Mouse (Mus musculus) monocyte, adult 5-6 weeks (primary cell): ENCODE data around the gene Slc35b2. TPM values are rescaled to one million over a fixed set of nuclear protein-coding genes. Genes with fewer than 3 reads are reported as not detected.

Experiments used
- ATAC-seq: fragments of 153-309, 156-312 bp; replicated peaks from 2 replicates; pipeline ENCODE4 v1.8.0; 2017; ENCODE audit warnings: mild to moderate bottlenecking; ENCODE audit not compliant: low TSS enrichment, insufficient number of reproducible peaks, severe bottlenecking, poor library complexity, low FRiP score
- total RNA-seq: library from RNA; stranded (forward); fragments of 200-1000, 200-491, 200-594 nt; gene quantifications from 3 replicates; pipeline ENCODE4 v1.2.3, GENCODE M21; 2017

The Slc35b2 gene
- total RNA-seq, 1 experiment from 2014 or later: 47.1 TPM

DNA sequence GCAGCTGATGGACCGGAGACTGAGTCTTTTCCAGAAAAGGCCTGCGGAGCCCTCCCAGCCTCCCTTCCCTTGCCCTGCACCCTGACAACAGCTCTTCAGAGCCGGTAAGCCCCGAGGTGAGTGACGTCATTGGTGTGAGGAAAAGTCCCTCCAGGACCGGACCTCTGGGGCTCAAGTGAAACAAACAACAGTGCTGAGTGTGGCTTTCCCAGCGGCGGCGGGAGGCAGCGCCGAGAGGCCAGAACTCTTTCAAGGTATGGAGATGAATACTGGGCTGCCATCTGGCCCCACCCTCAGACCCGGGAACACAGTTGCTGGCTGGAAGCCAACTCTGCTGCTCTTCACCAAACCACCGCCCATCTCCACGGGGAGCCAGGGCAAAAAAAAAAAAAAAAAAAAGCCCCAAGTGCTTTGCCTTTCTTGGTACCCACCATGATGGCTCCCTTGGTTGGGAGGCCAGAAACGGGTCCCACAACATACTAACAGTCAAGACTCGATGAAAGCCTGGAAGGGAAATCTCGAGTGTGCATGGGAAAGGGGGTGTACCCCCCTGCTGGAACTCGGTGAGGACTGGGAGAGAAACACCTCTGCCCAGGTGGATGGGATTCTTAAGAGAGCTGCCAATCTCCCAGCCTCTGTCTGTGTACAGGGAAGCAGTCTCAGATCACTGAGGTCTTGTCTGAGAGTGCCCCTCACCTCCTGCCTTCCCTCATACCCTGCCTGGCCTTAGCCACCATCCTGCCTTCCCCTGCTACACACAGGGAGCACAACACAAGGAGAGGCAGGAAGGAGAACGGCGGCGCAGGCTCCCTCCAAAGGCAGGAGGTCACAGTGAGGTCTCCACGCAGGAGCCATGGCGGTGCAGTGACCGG, 19.4 kb upstream of the Slc35b2 start:
- ATAC-seq: no peak

DNA sequence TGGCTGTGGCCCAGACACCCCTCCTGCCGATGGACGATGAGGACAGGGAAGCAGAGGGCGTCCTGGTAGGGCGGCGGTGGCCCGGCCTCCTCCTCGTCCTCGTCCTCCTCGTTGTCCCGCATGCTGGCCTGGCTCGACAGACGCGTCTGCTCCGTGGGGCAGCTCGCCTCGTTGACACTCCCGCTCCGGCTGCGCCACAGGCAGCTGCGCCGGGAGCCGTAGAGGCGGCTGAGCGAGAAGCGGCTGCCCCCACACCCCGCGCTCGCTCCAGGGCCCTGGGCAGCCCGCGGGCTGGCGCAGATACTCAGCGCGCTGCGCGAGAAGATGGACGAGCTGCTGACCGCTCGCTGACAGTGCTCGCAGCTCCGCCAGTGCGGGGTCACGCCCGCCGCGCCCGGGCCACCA, 18.8 kb upstream of the Slc35b2 start:
- no peak for ATAC-seq

DNA sequence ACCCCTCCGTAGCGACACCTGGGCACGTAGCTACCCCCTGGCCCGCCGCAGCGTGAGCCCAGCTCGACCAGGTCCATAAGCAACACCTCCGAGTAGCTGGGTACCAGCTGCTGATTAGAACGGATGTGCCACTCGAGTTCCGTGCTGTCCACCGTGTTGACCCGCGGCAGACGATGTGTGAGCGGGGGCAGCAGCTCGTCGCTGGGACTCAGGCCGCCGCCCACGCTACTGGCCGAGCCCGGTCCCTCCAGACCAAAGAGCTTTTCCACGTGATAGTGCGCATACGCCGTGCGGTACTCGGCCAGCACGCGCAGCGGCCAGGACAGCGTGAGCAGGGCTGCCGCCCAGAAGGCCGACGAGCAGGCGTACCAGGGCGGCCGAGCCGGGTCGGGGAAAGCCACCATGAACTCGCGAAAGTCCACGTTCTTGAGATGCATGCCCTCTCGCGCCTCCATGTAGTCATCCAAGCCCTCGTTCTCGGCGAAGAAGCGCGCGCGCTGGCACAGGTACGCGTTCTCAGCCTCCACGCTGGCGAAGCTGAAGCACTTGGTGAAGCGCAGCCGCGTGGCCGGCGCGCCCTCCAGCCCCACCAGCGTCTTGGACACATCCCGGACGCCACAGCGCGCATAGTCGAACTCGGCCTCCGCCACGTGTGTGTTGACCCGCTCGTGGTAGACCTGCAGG, 18.3 kb upstream of the Slc35b2 start:
- ATAC-seq: no peak

DNA sequence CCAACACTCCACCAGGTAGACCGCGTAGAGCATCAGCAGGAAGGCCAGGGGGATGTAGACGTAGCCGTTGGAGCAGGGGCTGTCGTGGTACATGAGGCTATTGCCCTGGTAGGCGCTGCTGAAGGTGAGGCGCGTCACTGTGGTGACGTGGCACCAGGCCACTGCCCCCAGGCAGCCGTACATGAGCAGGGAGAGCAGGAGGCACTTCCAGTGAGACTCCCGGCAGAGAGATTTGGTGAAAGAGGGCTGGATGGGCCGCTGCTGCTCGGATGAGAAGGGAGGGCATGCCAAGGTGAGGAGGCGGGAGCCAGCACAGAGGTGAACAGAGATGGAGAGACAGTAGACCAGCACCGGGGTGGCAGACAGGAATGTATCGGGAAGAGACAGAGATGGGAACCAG, 16.7 kb upstream of the Slc35b2 start:
- no peak for ATAC-seq

DNA sequence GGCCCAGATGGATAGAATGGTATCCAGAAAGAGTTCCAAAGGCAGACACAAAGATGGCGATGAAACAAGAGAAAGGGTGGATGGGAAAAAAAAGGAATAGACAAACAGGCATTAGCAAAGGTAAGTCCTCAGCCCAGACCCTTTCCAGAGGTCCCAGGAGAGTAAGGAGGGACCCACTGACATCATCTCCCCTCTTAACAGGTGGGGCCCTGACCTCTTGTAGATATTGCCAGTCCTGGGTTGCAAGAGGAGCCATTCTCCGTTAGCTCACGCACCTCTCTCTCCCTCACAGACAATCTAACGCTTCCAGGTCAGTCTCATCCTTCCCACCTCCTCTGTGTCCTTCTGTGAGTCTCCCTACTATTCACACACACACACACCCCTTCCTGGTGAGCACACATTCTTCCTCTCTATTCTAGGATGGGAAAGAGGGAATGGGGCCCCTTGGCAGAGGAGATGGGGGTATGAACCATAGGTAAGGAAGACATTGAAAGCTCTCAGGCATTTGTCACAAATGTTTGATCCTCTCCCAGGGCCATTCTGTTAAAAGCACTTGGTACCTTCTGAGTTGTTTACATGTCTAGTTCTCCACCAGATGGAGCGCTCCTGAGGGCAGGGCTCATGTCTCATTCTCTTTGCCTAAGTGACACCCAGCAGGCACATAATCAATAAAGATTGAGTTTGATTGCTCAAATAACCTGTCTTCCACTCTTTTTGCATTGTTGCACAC, 16.0 kb upstream of the Slc35b2 start:
- no peak for ATAC-seq

DNA sequence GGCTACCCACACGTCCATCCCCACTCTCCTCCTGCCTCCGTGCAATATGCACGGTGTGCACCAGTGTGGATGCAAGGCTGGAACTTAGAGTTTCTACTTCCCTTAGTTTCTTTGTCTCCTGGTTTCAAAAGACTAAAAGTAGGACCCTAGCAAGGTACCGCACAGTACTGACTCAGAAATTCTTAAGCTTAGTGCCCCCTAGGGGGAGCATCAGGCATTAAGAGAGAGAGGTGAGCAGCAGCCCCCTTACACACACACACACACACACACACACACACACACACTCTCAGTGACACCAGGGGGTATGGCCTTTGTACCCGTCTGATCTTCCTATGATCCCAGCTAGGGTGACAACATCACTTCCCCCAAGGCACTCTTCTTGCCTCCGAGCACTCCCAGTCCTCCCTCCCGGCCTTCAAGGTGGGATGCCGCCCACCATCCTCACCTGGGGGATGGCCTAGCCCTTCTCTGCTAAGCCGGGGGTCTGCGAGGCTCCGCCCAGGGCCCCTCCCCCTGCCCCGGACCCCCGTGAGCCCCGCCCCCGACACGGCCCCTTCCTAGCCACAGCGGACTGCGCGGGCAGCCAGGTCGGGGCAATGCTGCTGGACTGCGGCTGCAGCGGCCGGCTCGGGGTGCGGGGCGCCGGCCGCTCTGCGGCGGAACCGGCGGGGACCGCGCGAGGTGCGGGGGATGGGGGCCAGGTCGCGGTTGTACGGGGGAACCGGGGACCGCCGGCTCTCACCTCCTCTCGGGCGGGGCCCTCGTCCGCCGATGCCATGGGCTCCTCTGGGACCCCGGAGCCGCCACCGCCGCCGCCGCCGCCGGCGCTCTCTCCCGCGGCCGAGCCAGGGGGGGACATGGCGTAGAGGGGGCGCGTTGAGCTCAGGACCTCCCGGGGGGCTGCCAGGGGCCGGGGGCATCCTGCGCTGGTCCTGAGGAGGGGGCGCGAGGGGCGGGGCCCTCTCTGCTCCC, 14.8 kb upstream of the Slc35b2 start:
- ATAC-seq: no peak

DNA sequence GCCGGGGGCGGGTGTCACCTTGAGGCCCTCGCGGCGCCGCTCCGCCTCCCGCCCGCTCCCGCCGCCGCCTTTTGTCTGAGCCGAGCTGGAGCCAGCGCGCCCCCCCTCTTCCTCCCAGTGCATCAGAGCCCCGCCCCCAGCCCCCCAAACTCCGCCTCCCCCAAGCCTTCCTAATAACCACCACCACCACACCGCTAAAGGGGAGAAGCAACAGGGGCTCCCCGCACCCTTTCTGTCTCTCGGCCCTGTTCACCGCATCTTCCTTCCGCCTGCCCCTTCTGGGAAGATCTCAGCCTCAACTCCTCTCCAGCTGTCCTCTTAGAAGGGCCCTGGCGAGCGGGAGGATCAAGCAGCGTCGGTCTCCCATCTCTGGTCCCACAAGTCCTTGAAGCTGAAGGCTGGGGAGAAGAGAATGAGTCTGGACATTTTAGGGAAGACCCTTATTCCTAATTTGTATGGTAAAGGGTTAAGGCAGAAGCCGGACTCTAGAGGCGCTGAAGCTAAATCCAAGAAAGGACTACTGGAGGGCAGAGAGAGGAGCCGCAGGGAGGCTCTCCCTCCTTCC, 14.0 kb upstream of the Slc35b2 start, which contains the start of gene Tmem151b:
Gene Tmem151b (minus strand): TSS at position 61 of the 565 bp plus-strand sequence.
- ATAC-seq: no peak

DNA sequence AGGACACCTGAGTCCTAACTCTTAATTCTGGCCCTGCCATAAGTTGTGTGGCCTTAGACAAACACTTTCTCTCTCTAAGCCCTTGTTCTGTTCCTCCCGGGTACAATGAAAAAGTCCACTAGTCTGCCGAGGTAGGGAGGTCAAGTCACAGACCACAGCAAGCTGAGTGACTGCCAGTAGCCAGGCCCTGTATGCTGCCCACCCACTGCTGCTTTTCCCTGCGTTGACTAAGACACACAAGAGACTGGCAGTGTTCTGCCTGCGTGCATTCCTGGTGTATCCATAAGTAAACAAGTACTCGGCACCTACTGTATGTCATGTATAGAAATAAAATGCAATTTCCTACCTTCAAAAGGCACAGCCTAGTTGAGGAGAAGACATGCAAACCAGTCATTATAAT, 13.4 kb upstream of the Slc35b2 start:
- ATAC-seq: no peak

DNA sequence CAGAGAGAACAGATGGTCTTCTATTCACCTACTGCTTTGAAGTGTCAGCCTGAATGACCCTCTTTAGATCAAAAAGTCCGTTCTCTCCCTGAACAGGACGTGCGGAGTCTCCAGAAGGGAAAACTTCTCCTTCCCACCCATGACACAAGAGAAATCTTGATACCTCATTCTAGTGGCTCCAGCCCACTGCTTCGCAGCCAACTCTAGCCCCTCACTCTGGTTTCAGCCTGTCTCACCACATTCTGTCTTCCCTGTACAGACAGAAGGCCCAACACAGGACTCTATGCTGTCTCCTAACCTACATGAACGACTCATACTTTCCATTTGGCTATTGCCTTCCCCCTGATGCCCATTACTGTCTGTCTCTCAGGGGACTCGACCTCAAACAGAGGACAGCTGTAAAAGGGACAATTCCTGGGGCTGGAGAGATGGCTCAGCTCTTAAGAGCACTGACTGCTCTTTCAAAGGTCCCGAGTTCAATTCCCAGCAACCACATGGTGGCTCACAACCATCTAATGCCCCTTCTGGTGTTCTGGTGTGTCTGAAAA, 12.4 kb upstream of the Slc35b2 start:
- ATAC-seq: no peak

DNA sequence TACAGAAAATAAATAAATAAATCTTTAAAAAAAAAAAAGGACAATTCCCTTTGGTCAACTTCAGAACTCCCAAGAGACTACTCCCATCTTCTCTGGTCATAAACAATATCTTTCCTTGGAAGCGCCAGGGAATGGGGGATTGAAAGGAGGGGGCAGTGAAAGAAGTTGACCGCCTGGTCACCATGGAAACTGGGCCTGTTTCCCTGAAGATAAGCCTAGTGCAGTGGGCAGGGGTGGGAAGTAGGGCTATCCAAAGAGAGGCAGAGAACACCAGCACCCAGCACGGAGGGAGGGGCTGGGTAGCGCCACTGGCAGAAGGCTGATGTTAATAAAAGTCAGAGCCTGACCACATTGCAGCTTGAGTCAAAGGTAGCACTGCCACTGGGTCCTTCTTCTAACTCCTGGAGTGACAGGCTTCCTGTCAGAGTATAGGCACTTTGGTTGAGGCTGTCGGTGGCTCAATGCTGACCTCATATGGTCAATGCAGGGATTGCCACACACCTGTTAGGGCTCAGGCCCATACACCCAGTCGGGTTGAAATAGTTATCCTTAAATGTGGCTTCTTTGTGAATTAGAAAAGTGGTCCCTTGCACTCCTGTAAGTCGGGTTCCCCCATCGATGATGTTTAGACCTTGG, 11.7 kb upstream of the Slc35b2 start:
- peak; percentile 70 for ATAC-seq

DNA sequence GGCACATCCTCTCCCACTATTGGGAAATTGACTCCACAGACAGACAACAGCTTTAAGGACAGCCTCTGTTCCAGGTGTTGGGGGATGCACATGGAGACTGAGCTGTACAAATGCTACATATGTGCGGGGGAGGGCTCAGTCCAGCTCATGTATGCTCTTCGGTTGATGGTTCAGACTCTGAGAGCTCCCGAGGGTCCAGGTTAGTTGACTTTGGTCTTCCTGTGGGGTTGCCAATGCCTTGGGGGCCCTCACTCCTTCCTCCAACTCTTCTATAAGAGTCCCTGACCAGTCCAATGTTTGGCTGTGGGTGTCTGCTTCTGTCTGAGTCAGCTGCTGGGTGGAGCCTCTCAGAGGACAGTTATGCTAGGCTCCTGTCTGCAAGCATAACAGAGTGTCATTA, 10.6 kb upstream of the Slc35b2 start:
- no peak for ATAC-seq

DNA sequence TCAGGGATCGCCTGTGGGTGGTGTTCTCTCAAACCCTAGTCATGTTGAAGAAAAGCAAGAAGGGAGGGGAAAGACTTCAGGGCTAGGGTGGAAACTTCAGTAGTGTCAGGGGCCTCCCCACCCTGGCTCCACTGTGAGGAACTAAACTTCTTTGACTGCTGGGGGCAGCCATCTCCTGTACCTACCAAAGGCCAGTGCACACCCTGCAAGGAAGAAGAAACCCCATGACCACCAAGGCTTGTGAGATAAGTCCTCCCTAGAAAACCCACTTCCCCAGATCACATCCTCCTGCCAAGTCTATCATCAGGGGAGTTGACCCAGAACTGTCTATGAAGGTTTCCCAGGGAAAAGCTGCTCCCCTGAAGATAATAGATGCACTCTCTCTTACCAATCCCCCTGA, 9.3 kb upstream of the Slc35b2 start:
- ATAC-seq: no peak

DNA sequence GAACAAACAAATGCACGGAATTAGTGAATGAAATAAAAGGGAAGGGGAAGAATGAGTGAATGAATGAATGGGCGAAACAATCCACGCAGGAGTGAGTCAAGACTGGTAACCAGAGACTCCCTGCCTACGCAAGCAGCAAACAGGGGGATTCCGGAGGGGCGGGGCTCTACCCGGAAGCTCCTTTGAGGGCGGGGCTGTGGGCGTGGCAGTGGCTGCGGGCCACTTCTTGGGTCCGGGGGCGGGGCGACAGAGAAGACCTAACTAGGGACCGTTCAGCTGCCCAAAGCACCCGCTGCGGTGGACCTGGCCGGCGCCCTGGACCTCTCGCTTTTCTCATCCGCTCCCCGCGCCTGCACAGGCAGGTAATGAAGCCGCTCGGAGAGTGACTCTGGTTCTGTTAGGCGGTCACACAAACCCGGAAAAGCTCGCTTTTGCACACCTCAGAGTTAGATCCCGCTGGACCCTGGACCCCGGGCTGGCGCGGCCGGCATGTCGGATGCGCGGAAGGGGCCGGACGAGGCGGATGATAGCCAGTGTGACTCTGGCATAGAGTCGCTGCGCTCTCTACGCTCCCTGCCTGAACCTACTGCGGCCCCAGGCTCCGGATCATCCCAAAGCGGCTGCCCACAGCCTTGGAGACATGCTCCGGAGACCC, 8.1 kb upstream of the Slc35b2 start, which contains the start of gene Nfkbie:
Gene Nfkbie (plus strand): TSS at position 252 of the 655 bp plus-strand sequence.
- ATAC-seq: peak; percentile 69

DNA sequence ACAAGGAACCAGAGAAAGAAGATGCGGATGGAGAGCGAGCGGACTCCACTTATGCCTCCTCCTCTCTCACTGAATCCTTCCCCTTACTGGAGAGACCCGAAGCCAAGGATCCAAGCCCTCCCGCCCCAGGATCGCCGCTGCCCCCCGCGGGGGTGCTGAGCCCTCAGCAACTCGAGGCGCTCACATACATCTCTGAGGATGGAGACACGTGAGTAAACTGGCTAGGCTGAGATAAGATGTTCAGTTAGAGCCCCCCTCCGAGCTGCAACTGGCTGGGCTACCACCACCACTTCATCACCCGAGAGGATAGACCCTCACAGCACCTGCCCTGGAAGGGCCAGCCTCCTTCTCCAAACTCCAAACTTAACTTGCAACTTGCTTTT, 7.6 kb upstream of the Slc35b2 start:
- ATAC-seq: no peak

DNA sequence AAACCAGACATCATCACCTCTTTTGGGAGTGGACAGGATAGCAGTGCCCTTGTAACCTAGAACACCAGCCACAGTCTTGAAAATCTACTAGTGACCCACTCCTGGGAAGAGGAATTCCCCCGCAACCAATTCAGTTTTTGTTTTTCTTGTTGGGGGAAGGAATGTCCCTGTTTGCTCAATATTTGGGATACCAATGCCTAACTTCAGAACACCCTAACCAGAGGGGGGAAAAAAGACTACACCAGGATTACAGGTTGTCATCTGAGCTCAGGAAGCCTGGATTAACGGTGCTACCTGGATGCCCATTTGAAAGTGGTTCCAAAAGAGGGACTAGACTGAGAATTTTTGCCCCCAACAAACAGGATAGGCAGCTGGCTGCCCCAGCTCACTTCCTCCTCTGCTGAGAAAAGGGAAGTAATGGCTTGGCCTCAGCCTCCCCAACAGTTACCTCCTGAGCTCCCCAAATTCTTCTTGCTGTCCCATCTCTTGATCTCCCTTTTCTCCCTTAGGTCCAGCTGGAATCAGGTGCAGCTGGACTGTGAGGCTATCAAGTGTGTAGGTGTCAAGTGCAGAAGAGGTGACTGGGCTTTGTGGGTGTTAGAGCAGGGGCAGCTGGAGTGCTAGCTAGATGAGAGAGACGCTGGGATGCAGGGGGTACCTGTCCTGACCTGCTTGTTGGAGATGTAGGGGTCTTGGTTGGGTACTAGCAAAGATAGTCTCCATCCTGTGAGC, 7.0 kb upstream of the Slc35b2 start:
- 0 out of 2 replicates have a peak, but pooled peaks have one; percentile 16 for ATAC-seq

DNA sequence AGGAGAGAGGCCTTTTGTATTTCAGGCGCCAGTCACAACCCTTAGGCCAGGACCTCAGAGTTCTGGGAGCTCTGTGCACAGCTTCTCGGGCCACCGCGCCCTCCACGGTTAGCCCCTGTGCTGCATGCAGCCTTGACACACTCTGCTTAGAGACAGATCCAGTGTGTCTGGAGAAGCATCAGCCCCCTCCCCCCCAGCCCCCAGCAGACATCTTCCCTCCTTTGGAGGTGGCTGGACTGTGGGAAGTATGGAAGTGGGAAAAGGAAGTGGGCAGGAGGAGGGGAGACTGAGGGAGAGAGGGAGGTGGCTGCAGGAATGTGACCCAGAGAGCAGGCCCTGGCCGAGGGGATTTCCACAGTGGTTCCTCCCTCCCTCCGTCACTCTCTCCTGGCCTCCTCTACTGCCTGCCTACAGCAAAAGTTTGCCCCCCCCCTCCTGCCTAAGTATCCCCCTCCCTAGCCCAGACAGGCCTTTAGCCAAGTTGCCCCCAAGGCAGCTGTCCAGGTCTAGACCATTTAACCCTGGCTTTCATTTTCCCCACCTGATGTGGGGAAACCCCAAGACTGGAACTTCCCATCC, 6.3 kb upstream of the Slc35b2 start:
- no peak for ATAC-seq
